Mouse (Mus musculus): ENCODE data around the gene AC153137.1. TPM values are rescaled to one million over a fixed set of nuclear protein-coding genes. Genes with fewer than 3 reads are reported as not detected.
"Not testable (repeated sequence)": the region's sequence is repeated elsewhere in the genome, so short reads cannot be mapped to it uniquely, and the experiment has no call there.

The AC153137.1 gene
- total RNA-seq (2021) = not detected

- not testable (repeated sequence) for DNase-seq
Observed at GRCm38 (mm10) chr1:30977868-30978267, at the start of gene AC153137.1. Gene AC153137.1 (minus strand): TSS chr1:30977968.

DNA sequence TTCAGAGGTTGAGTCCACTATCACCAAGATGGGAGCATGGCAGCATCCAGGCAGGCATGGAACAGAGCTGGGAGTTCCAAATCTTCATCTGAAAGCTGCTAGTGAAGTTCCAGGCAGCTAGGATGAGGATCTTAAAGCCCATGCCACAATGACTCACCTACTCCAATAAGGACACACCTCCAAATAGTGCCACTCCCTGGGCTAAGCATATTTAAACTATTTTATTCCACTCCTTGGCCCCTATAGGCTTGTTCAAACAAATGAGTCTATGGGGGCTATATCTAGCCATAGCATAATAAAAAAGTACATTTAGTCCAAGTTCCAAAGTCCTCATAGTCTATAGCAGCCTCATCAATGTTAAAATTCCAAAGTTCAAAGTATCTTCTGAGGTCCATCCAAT lies 45.4 kb upstream of the AC153137.1 start:
- DNase-seq = no peak

DNA sequence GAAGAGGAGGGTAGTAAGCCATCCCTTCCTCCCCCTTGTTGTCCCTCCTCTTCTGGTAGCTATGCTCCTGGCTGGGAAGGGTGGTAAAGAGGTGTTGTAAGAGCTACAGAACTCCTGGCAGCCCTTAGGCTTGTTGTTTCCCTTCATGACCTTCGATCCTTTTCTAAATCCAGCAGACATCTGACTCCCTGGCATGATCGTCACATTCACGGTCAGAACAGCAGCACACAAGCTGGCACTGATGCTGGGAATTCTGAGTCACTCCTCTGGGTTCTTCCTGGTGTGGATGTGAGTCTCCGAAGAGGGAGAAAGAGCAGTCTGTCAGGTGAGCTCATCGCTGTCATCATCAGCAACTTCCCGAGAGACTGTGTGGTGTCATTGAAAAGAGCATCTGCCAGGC lies 41.5 kb upstream of the AC153137.1 start:
- DNase-seq = peak; percentile 79

GRCm38 (mm10) chr1:31017377-31017776 lies 39.6 kb upstream of the AC153137.1 start:
- DNase-seq = no peak

DNA sequence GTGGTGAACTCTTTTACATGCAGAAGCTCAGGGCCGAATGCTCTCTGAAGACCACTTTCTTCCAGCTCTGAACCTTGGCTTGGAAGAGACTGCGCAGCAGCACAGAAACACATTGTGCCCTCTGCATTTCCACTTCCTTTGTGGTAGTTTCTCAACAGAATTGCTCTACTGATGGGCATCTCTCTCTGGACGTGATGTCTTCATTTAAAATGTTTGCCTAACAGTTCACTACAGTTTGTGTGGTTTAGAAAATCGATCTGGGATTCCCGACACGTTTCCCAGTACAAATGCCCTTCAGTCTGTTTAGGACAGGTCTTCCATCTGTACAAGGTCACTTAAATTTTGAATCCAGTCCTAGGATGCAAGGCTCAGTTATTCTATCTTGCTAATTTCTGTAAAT lies 38.3 kb upstream of the AC153137.1 start:
- DNase-seq = no peak

GRCm38 (mm10) chr1:31015261-31015660 lies 37.5 kb upstream of the AC153137.1 start:
- DNase-seq = no peak

GRCm38 (mm10) chr1:30977239-30977638 lies 529 bp downstream of the AC153137.1 start:
- peak; percentile 10 for DNase-seq

- no peak for DNase-seq
Observed at GRCm38 (mm10) chr1:30951795-30952194, 26.0 kb downstream of the AC153137.1 start.

DNA sequence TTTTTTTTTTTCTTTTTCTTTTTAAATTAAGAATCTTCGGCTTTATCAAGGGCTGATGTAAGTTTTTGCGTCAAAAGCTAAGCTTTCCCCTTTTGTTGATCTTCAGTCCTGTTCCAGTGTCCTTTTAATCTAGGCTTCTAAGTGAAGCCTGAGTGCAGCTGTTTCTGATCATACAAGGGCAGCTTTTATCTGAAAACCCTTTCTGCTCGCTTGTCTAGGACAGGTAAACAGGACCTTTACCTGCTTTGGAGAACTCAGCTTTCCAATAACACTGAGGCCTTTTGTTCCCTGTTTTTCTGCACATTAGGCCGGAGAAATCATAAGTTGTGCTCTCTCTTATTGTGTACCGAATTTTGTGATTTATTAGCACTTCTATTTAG lies 27.3 kb downstream of the AC153137.1 start:
- no peak for DNase-seq

GRCm38 (mm10) chr1:30949710-30950455 lies 27.9 kb downstream of the AC153137.1 start:
- peak; percentile 97 for DNase-seq

DNA sequence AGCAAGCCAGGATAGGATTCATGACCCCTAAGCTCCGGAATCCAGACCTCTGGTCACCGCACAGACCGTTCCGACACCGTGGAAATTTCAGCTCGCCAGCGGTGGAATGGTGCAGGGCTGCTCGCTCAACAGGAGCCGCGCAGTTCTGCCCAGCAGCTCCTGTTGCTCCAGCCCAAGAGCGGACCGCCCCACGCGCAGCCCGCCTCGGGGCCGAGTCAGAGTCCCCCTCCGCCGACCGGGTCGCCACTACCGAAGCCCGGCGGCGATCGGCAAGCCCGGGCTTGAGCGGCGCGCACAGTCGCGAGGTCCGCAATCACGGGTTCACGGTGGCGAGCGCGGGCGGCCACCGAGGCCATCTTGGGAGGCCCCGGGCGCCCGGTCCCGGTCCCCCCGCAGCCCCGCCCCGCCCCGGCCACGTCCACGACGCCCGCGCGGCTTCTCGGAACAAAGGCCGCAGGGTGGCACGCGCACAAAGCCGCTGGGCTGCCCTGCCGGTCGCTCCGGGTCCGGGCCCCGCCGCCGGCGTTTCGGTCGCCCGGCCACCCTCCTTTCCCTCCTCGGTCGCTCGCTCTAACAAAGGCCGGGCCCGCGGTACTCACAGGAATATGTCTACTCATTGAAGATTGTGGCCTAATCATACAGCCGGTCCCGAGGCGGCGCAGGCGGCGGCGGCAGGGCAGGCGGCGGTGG lies 28.7 kb downstream of the AC153137.1 start:
- peak; percentile 64 for DNase-seq

- peak; percentile 43 for DNase-seq
Observed at GRCm38 (mm10) chr1:30948361-30948949, 29.3 kb downstream of the AC153137.1 start.

DNA sequence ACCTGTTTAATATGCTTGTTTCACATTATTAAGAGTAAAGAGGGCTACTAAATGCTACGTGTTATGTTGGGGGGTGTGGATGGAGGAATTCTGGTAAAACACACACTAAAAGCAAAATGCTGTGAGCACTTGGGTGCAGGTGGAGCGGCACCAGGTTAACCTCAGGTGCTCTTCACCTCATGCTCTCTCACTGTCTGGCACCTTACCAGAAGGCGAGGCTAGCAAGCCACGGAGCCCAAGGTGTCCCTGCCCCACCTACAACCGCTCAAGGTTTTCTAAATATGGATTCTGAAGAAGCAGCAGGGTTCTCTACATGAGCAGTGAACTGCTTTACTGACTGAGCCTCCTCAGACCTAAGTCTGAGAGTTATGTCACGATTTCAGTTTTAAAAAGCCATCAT lies 32.6 kb downstream of the AC153137.1 start:
- no peak for DNase-seq

DNA sequence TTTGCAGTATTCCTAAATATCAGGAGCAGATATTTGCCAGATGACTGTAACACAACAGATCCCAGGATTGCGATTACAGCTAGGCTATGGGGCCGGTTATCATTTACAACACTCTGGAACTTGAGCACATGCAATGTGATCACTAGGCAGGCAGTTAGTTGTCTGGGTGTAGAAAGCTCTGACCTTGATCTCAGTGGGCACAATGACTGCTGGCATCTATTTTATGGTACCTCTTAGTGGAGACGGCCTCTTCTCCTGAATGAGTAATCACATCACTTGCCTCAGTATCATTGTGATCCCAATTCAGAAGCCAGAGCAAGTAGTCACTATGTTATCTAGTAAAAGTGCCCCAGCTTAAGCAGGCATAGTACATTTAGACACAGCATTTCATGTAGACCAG lies 37.2 kb downstream of the AC153137.1 start:
- DNase-seq = no peak

DNA sequence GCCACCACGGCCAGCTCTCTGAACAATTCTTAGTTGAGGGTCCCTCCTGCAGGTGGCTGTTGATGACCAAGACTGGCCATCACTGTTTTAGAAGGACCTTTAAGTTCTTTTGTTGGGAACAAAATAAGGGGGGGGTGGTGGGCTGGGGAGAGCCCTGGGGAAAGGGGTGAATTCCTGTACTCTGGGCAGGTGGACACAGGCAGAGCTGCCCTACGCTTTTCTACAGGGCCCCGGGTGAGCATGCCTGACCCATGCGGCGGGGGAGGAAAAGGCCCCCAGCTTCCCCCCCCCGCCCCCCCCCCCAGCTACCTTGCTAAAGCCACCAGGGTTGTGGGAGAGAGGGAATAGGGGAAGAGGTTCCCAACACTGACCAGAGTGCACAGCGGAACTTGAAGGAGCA lies 39.4 kb downstream of the AC153137.1 start:
- no peak for DNase-seq

- no peak for DNase-seq
Observed at GRCm38 (mm10) chr1:30937396-30937965, 40.3 kb downstream of the AC153137.1 start.

DNA sequence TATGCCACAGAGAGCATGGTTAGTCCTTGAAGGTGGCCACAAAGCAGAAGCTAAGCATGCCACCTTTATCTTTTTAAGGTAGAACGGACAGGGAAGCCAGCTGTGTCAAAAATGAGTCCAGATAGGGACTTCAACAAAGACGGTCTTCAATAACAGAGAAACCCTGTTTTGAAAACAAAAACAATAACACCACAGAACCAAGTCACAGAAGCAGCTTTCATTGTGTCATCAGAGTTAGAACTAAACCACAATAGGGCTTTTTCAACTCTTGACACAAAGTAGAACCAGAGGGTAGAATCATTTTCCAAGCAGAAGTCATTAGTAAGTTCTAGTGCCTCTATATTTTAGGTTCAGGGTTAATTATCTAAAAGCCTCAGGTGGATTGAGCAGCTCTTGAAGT lies 41.3 kb downstream of the AC153137.1 start:
- DNase-seq = no peak

DNA sequence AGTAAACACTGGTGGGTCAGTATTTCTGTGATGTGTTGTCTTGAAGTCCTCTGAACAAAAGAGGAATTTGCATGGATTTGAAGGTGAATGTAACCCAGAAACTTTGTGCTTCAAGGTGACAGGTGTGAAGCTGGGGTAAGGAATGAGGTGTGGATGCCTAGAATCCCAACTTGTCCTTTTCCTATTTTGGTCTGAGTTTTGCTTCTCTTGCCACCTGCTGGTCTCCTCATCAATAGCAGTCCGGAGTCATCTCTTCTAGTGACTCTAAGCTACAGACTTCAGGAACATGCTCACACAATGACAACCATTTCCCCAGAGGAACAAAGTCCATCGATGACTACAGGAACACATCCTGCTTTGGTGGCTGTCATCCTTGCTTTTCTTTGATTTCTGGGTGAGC lies 46.9 kb downstream of the AC153137.1 start:
- peak; percentile 26 for DNase-seq

- DNase-seq = no peak
Observed at GRCm38 (mm10) chr1:30930194-30930593, 47.6 kb downstream of the AC153137.1 start.
